Mouse (Mus musculus) T-cell, adult 2 months (primary cell): ENCODE measurements around the gene Wfdc21.

Experiments used
- DNase-seq: peaks from one replicate; pipeline ENCODE4 v3.0.0; 2022; ENCODE audit warnings: low spot score

Wfdc21 gene

GRCm38 (mm10) chr11:83753581-83754181, 6.9 kb downstream of the Wfdc21 start, which contains the start of gene Heatr6:
Heatr6 (plus strand) TSS chr11:83753696.
- DNase-seq: peak; percentile 89

GRCm38 (mm10) chr11:83754227-83754626, 7.5 kb downstream of the Wfdc21 start:
- no peak for DNase-seq

- DNase-seq: no peak
Observed at GRCm38 (mm10) chr11:83767306-83767705, 20.6 kb downstream of the Wfdc21 start.

GRCm38 (mm10) chr11:83768976-83769375, 22.2 kb downstream of the Wfdc21 start:
- no peak for DNase-seq

- DNase-seq: no peak
Observed at GRCm38 (mm10) chr11:83771014-83771413, 24.3 kb downstream of the Wfdc21 start.

GRCm38 (mm10) chr11:83772341-83772740, 25.6 kb downstream of the Wfdc21 start:
- DNase-seq: no peak

- DNase-seq: no peak
Observed at GRCm38 (mm10) chr11:83773691-83774090, 27.0 kb downstream of the Wfdc21 start.

GRCm38 (mm10) chr11:83774324-83774723, 27.6 kb downstream of the Wfdc21 start:
- no peak for DNase-seq

- DNase-seq: no peak
Observed at GRCm38 (mm10) chr11:83776798-83777197, 30.1 kb downstream of the Wfdc21 start.

GRCm38 (mm10) chr11:83783931-83784600, 37.3 kb downstream of the Wfdc21 start:
- DNase-seq: no peak

GRCm38 (mm10) chr11:83784661-83785060, 37.9 kb downstream of the Wfdc21 start:
- DNase-seq: peak; percentile 5

GRCm38 (mm10) chr11:83785366-83785765, 38.6 kb downstream of the Wfdc21 start:
- peak; percentile 27 for DNase-seq

GRCm38 (mm10) chr11:83786835-83787234, 40.1 kb downstream of the Wfdc21 start:
- DNase-seq: no peak

- no peak for DNase-seq
Observed at GRCm38 (mm10) chr11:83787401-83788021, 40.8 kb downstream of the Wfdc21 start.

- no peak for DNase-seq
Observed at GRCm38 (mm10) chr11:83788331-83788730, 41.6 kb downstream of the Wfdc21 start.

- DNase-seq: peak; percentile 67
Observed at GRCm38 (mm10) chr11:83789259-83789658, 42.5 kb downstream of the Wfdc21 start.

- DNase-seq: no peak
Observed at GRCm38 (mm10) chr11:83791133-83791532, 44.4 kb downstream of the Wfdc21 start.

- no peak for DNase-seq
Observed at GRCm38 (mm10) chr11:83792316-83792914, 45.7 kb downstream of the Wfdc21 start.

GRCm38 (mm10) chr11:83793264-83793663, 46.5 kb downstream of the Wfdc21 start:
- DNase-seq: no peak

- no peak for DNase-seq
Observed at GRCm38 (mm10) chr11:83796112-83796511, 49.4 kb downstream of the Wfdc21 start.

GRCm38 (mm10) chr11:83796980-83797608, 50.4 kb downstream of the Wfdc21 start:
- no peak for DNase-seq

- DNase-seq: no peak
Observed at GRCm38 (mm10) chr11:83799871-83800430, 53.2 kb downstream of the Wfdc21 start.
